Mouse (Mus musculus) midbrain, embryonic 16.5 days (tissue): ENCODE results near the gene Elf4. TPM values are rescaled to one million over a fixed set of nuclear protein-coding genes. Genes with fewer than 3 reads are reported as not detected.

Experiments used
- ATAC-seq: fragments of 200-750 bp; cut with Nextera tagmentation; 2 replicates; pipeline ENCODE4 v1.8.0; 2017; ENCODE audit warnings: moderate TSS enrichment
- H3K27ac ChIP-seq: fragments of 300-500 bp; sonication (generic); 2 replicates; pipeline ENCODE4 v1.5.1; 2014; ENCODE audit warnings: mild to moderate bottlenecking, low read length, mixed read lengths
- H3K27me3 ChIP-seq: fragments of 300-500 bp; sonication (generic); 2 replicates; pipeline ENCODE4 v1.6.1; 2014; ENCODE audit warnings: low read depth, low read length, mixed read lengths; ENCODE audit not compliant: control insufficient read depth, insufficient read depth
- H3K36me3 ChIP-seq: fragments of 300-500 bp; sonication (generic); 2 replicates; pipeline ENCODE4 v1.6.1; 2014; ENCODE audit warnings: mild to moderate bottlenecking, low read length, moderate library complexity, mixed read lengths; ENCODE audit not compliant: control insufficient read depth, insufficient read depth
- H3K4me1 ChIP-seq: fragments of 300-500 bp; sonication (generic); 2 replicates; pipeline ENCODE4 v1.6.1; 2014; ENCODE audit warnings: mild to moderate bottlenecking, low read length, mixed read lengths; ENCODE audit not compliant: control insufficient read depth, insufficient read depth
- H3K4me2 ChIP-seq: fragments of 300-500 bp; sonication (generic); 2 replicates; pipeline ENCODE4 v1.6.1; 2014; ENCODE audit warnings: mild to moderate bottlenecking, low read length, mixed read lengths
- H3K4me3 ChIP-seq: fragments of 300-500 bp; sonication (generic); 2 replicates; pipeline ENCODE4 v1.5.1; 2014; ENCODE audit warnings: low read depth, mild to moderate bottlenecking, low read length, moderate library complexity, mixed read lengths
- H3K9ac ChIP-seq: fragments of 300-500 bp; sonication (generic); 2 replicates; pipeline ENCODE4 v1.6.1; 2014; ENCODE audit warnings: low read depth, low read length, mixed read lengths
- H3K9me3 ChIP-seq: fragments of 300-500 bp; sonication (generic); replicated peaks from 2 replicates; pipeline ENCODE4 v1.6.1; 2014; ENCODE audit warnings: mild to moderate bottlenecking, low read length, mixed read lengths; ENCODE audit not compliant: control insufficient read depth, poor library complexity, severe bottlenecking
- WGBS: fragments of 180-500 bp; shearing (Covaris S2); extraction: QIAGEN DNeasy Blood & Tissue Kit; methylation state at CpG from one replicate; pipeline ENCODE4 v1.1.7; 2014; 5-methylcytosine and 5-hydroxymethylcytosine counted together
- polyA plus RNA-seq: library from polyadenylated mRNA; unstranded; fragments of >200 nt; fragmentation: Nextera tagmentation; extraction: Ambion mirVana; gene quantifications from 2 replicates; pipeline ENCODE4 v1.2.1, GENCODE M21; 2015

The Elf4 gene
- polyA plus RNA-seq, 1 experiment from 2014 or later = 0.46 TPM

- Histone ChIP-seq H3K36me3 (no peaks in the 10 kb centered on the region), H3K4me1 (no peaks in the 10 kb centered on the region), H3K27me3 (no peaks in the 10 kb centered on the region), H3K9ac (no peak overlapping the region), H3K27ac (no peak overlapping the region), H3K4me3 (no peak overlapping the region), H3K9me3 (no peaks in the 10 kb centered on the region), H3K4me2 (no peak overlapping the region)
- 72% methylated on average over 4 of the region's 4 CpGs for WGBS
- ATAC-seq = no peak
Measured at GRCm38 (mm10) chrX:48461006-48461405, 1.9 kb downstream of the Elf4 start.

- no peak overlapping the region for H3K27ac ChIP-seq
- H3K4me2 ChIP-seq = no peak overlapping the region
- WGBS = 87% methylated on average over 7 of the region's 7 CpGs
- no peaks in the 10 kb centered on the region for H3K4me1 ChIP-seq
- no peak overlapping the region for H3K4me3 ChIP-seq
- H3K36me3 ChIP-seq = no peaks in the 10 kb centered on the region
- peaks cover 1% of the 10 kb centered on the region; the same call in 1 of the 2 replicates for H3K27me3 ChIP-seq
- no peak overlapping the region for H3K9ac ChIP-seq
- no peaks in the 10 kb centered on the region for H3K9me3 ChIP-seq
- ATAC-seq = no peak
Measured at GRCm38 (mm10) chrX:48460496-48460895, 2.4 kb downstream of the Elf4 start.

GRCm38 (mm10) chrX:48456956-48457355 lies 6.0 kb downstream of the Elf4 start:
- ATAC-seq = no peak
- Histone ChIP-seq H3K36me3 (no peaks in the 10 kb centered on the region), H3K4me2 (no peak overlapping the region), H3K9me3 (no peaks in the 10 kb centered on the region; the same call in 1 of the 2 replicates), H3K4me1 (no peaks in the 10 kb centered on the region), H3K27me3 (peaks cover 3% of the 10 kb centered on the region), H3K4me3 (no peak overlapping the region), H3K9ac (no peak overlapping the region), H3K27ac (no peak overlapping the region)
- WGBS = 74% methylated on average over 6 of the region's 6 CpGs

GRCm38 (mm10) chrX:48455018-48455417 lies 7.9 kb downstream of the Elf4 start:
- H3K27ac ChIP-seq = no peak overlapping the region
- H3K9ac ChIP-seq = no peak overlapping the region
- WGBS = 39% methylated on average over 9 of the region's 9 CpGs
- no peak overlapping the region for H3K4me3 ChIP-seq
- peaks cover 3% of the 10 kb centered on the region for H3K27me3 ChIP-seq
- no peak overlapping the region for H3K4me2 ChIP-seq
- no peaks in the 10 kb centered on the region for H3K36me3 ChIP-seq
- no peaks in the 10 kb centered on the region for H3K4me1 ChIP-seq
- no peak for ATAC-seq
- H3K9me3 ChIP-seq = no peaks in the 10 kb centered on the region; the same call in 1 of the 2 replicates

GRCm38 (mm10) chrX:48454495-48454878 lies 8.4 kb downstream of the Elf4 start:
- Histone ChIP-seq H3K36me3 (no peaks in the 10 kb centered on the region), H3K4me2 (peak overlapping the region; percentile 46), H3K9ac (0 out of 2 replicates have a peak overlapping the region, but pooled peaks have one; percentile 14), H3K27me3 (peaks cover 3% of the 10 kb centered on the region), H3K4me1 (no peaks in the 10 kb centered on the region), H3K27ac (no peak overlapping the region), H3K9me3 (no peaks in the 10 kb centered on the region; the same call in 1 of the 2 replicates), H3K4me3 (peak overlapping the region; percentile 38)
- ATAC-seq = peak; percentile 55
- 25% methylated on average over 11 of the region's 21 CpGs for WGBS

GRCm38 (mm10) chrX:48453736-48454494 lies 9.0 kb downstream of the Elf4 start:
- WGBS = 15% methylated on average over 23 of the region's 91 CpGs
- peaks cover 3% of the 10 kb centered on the region for H3K27me3 ChIP-seq
- H3K36me3 ChIP-seq = no peaks in the 10 kb centered on the region
- 0 out of 2 replicates have a peak overlapping the region, but pooled peaks have one; percentile 14 for H3K9ac ChIP-seq
- no peaks in the 10 kb centered on the region; the same call in 1 of the 2 replicates for H3K9me3 ChIP-seq
- ATAC-seq = peak; percentile 40; the same call in 1 of the 2 replicates
- peak overlapping the region; percentile 46 for H3K4me2 ChIP-seq
- H3K4me1 ChIP-seq = no peaks in the 10 kb centered on the region
- H3K27ac ChIP-seq = no peak overlapping the region
- peak overlapping the region; percentile 38 for H3K4me3 ChIP-seq

GRCm38 (mm10) chrX:48452931-48453673 lies 9.8 kb downstream of the Elf4 start:
- no peak for ATAC-seq
- Histone ChIP-seq H3K9me3 (no peaks in the 10 kb centered on the region; the same call in 1 of the 2 replicates), H3K4me1 (no peaks in the 10 kb centered on the region), H3K27me3 (peaks cover 3% of the 10 kb centered on the region), H3K4me2 (peak overlapping the region; percentile 46), H3K27ac (no peak overlapping the region), H3K4me3 (peak overlapping the region; percentile 38), H3K36me3 (no peaks in the 10 kb centered on the region), H3K9ac (no peak overlapping the region)
- WGBS = 19% methylated on average over 60 of the region's 71 CpGs

GRCm38 (mm10) chrX:48452231-48452890 lies 10.6 kb downstream of the Elf4 start:
- 33% methylated on average over 9 of the region's 9 CpGs for WGBS
- no peaks in the 10 kb centered on the region for H3K4me1 ChIP-seq
- ATAC-seq = no peak
- H3K27me3 ChIP-seq = peaks cover 3% of the 10 kb centered on the region
- H3K27ac ChIP-seq = no peak overlapping the region
- peak overlapping the region; percentile 46 for H3K4me2 ChIP-seq
- no peak overlapping the region for H3K9ac ChIP-seq
- no peaks in the 10 kb centered on the region for H3K36me3 ChIP-seq
- H3K4me3 ChIP-seq = peak overlapping the region; percentile 38; the same call in 1 of the 2 replicates
- no peaks in the 10 kb centered on the region; the same call in 1 of the 2 replicates for H3K9me3 ChIP-seq
